Mouse (Mus musculus) stomach, embryonic 16.5 days (tissue): Measurements from ENCODE around the gene Gon4l. TPM values are rescaled to one million over a fixed set of nuclear protein-coding genes. Genes with fewer than 3 reads are reported as not detected.
"Not testable (repeated sequence)": the region's sequence is repeated elsewhere in the genome, so short reads cannot be mapped to it uniquely, and the experiment has no call there.

Experiments used
- ATAC-seq: fragments of 200-750 bp; cut with Nextera tagmentation; 2 replicates; pipeline ENCODE4 v1.8.0; 2017; ENCODE audit warnings: moderate number of reproducible peaks, moderate TSS enrichment; ENCODE audit not compliant: insufficient read depth, low FRiP score
- H3K27ac ChIP-seq: fragments of 300-500 bp; sonication (generic); 2 replicates; pipeline ENCODE4 v1.5.1; 2014; ENCODE audit warnings: low read length
- H3K27me3 ChIP-seq: fragments of 300-500 bp; sonication (generic); 2 replicates; pipeline ENCODE4 v1.6.1; 2014; ENCODE audit warnings: low read length, control low read depth, mixed read lengths; ENCODE audit not compliant: control insufficient read depth, insufficient read depth
- H3K36me3 ChIP-seq: fragments of 300-500 bp; sonication (generic); 2 replicates; pipeline ENCODE4 v1.6.1; 2014; ENCODE audit warnings: low read length; ENCODE audit not compliant: control insufficient read depth, insufficient read depth
- H3K4me1 ChIP-seq: fragments of 300-500 bp; sonication (generic); 2 replicates; pipeline ENCODE4 v1.6.1; 2014; ENCODE audit warnings: low read length, control low read depth, mixed read lengths; ENCODE audit not compliant: control insufficient read depth, insufficient read depth
- H3K4me2 ChIP-seq: fragments of 300-500 bp; sonication (generic); 2 replicates; pipeline ENCODE4 v1.6.1; 2014; ENCODE audit warnings: low read depth, low read length, mixed read lengths
- H3K4me3 ChIP-seq: fragments of 300-500 bp; sonication (generic); replicated peaks from 2 replicates; pipeline ENCODE4 v1.5.1; 2014; ENCODE audit warnings: mild to moderate bottlenecking, low read length
- H3K9ac ChIP-seq: fragments of 300-500 bp; sonication (generic); 2 replicates; pipeline ENCODE4 v1.6.1; 2014; ENCODE audit warnings: low read length
- H3K9me3 ChIP-seq: fragments of 300-500 bp; sonication (generic); replicated peaks from 2 replicates; pipeline ENCODE4 v1.6.1; 2016; ENCODE audit warnings: low read length, control low read depth; ENCODE audit not compliant: control insufficient read depth
- WGBS: fragments of 180-500 bp; shearing (Covaris S2); extraction: QIAGEN DNeasy Blood & Tissue Kit; methylation state at CpG from one replicate; pipeline ENCODE4 v1.1.7; 2014; 5-methylcytosine and 5-hydroxymethylcytosine counted together
- polyA plus RNA-seq: library from polyadenylated mRNA; unstranded; fragments of >200 nt; fragmentation: Nextera tagmentation; extraction: Ambion mirVana; gene quantifications from 2 replicates; pipeline ENCODE4 v1.2.1, GENCODE M21; 2015

The Gon4l gene
- polyA plus RNA-seq = 9.0 and 9.1 TPM in 2 replicates

- H3K27ac ChIP-seq = peak within 1 kb of the TSS; percentile 62; the same call in 1 of the 2 replicates
- H3K36me3 ChIP-seq, H3K4me1 ChIP-seq, H3K9me3 ChIP-seq, H3K27me3 ChIP-seq: not testable (repeated sequence)
- H3K4me3 ChIP-seq = peak within 1 kb of the TSS; percentile 40
- peak within 1 kb of the TSS; percentile 54 for H3K9ac ChIP-seq
- 2% methylated on average over 28 of the region's 39 CpGs for WGBS
- ATAC-seq = peak; percentile 84
- H3K4me2 ChIP-seq = peak within 1 kb of the TSS; percentile 52
Measured at GRCm38 (mm10) chr3:88834951-88835491, at the start of gene Gon4l. Gon4l (plus strand) TSS chr3:88835231.

DNA sequence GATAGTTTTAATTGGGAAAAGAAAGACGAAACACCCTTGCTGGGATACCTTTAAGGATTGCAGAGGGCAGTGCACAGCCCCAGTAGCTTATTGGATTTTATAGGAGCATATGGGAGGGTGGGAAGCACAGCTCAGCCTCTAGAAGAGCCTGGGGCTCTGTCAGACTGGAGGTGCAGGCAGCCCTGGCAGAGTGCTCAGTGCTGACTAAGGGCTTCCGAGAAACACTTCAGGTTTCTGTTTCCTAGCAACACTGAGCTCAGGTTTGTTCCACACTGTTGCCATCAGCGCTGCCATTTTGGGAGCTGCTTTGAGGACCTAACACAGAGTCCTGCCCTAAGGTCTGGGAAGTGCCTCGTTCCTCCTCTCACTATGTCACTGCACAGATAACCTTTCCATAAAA lies 48.7 kb upstream of the Gon4l start:
- H3K4me1 ChIP-seq, H3K4me3 ChIP-seq, H3K9ac ChIP-seq, H3K9me3 ChIP-seq, H3K27ac ChIP-seq, H3K4me2 ChIP-seq, H3K27me3 ChIP-seq, ATAC-seq, H3K36me3 ChIP-seq: not testable (repeated sequence)
- 94% methylated on average over 1 of the region's 4 CpGs for WGBS

DNA sequence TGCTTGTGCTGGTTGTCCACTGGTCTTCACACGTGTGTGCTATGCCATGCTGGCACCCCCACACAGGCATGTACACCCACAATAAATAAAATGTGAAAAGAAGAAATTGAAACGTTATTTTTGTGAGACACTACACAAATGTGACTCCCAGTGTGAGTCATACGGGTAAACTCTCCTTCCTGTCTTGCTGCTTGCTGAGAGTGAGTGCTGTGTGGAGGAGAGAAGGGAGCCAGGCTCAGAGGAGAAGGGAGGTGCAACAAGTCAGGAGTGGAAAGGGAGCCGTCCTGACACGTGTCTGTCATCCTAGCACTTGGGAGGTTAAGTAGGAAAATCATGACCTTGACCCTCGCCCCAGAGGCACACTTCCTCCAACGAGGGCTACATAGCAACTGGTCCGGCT lies 48.2 kb upstream of the Gon4l start:
- not testable (repeated sequence) for ATAC-seq, H3K27ac ChIP-seq, H3K36me3 ChIP-seq, H3K4me2 ChIP-seq, H3K27me3 ChIP-seq, H3K4me1 ChIP-seq, H3K4me3 ChIP-seq, H3K9ac ChIP-seq, H3K9me3 ChIP-seq
- no CpG with 5 or more reads among the region's 8 CpGs for WGBS

DNA sequence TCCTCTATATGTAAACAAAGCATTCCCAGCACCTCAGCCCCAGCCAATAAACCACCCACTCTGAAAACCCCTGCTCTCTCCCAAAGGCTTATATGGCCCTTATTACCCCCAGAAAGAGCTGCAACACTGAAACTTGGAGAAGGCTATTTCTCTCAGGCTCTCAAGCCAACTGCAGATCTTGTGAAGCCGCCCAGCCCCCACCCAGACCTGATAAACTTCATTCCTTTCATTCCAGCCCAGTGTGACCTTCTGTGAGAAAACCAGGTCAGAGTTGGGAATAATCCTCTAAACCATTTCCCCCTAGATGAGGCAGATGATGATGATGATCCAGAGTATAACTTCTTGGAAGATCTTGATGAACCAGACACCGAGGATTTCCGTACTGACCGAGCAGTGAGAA lies 47.0 kb upstream of the Gon4l start:
- H3K27ac ChIP-seq, H3K27me3 ChIP-seq, H3K4me3 ChIP-seq, H3K36me3 ChIP-seq, H3K9me3 ChIP-seq, H3K4me1 ChIP-seq, H3K4me2 ChIP-seq, H3K9ac ChIP-seq, ATAC-seq: not testable (repeated sequence)
- no CpG with 5 or more reads among the region's 4 CpGs for whole genome bisulfite sequencing

- H3K9ac ChIP-seq, H3K4me2 ChIP-seq: not testable (repeated sequence)
Measured at GRCm38 (mm10) chr3:88797507-88797906, 37.5 kb upstream of the Gon4l start.

DNA sequence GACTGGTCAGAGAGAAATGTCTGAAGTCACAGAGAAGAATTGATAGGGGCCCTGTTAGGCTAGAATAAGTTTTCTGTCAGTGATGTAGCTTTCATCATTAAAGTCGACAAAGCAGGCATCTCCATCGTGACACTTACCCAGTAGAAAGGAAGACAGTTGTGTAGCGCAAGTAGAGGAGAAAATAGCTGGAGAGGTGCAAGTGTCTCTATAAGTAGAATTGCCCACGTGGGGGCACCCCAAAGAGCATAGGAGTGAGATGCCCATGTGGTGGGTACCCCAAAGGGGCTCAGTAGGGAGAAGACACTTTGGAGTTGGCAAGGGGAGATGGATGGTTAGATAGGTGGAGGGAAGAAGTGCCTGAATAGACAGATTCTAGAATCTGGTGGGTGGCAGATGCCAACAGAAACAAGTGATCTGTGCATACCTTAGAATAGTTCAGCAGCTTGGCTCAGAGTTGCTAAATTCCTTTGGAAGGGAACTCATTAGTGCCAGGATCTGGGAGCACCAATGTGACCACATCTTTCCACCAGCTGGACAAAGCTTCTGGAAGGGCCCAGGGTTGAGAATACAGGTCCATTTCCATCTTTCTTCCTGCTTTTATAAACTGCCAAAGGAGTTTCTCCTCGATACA lies 31.0 kb upstream of the Gon4l start:
- H3K27me3 ChIP-seq = no peaks in the 10 kb centered on the region
- no peak overlapping the region for H3K9ac ChIP-seq
- no peak overlapping the region for H3K4me2 ChIP-seq
- no peak overlapping the region for H3K27ac ChIP-seq
- WGBS = 91% methylated on average over 5 of the region's 5 CpGs
- ATAC-seq = no peak
- H3K9me3 ChIP-seq = no peaks in the 10 kb centered on the region
- no peak overlapping the region for H3K4me3 ChIP-seq
- H3K36me3 ChIP-seq = 0 out of 2 replicates have a peak, but pooled peaks cover 2% of the 10 kb centered on the region
- no peaks in the 10 kb centered on the region for H3K4me1 ChIP-seq

More at GRCm38 (mm10) chr3:88797507-88797906, 37.5 kb upstream of the Gon4l start:
- not testable (repeated sequence) for ATAC-seq, H3K4me1 ChIP-seq, H3K4me3 ChIP-seq, H3K36me3 ChIP-seq, H3K9me3 ChIP-seq, H3K27me3 ChIP-seq, H3K27ac ChIP-seq
- 94% methylated on average over 6 of the region's 6 CpGs for WGBS

DNA sequence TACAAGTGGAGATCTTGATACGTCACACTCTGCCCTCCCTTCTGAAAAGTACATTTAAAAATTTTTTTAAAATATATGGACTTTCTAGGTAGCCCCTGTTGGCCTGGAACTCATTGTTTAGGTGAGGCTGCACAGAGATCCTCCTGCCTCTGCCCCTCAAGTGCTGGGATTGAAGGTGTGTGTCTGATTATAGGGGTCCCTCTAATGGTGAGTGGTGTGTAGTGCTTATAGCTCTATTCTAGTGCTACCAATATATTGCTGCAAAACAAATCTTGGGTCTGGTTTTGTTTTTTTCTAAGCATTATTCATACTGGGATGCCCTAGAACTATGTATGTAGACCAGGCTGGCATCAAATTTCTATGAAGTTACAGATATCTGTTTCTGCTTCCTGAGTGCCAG lies 9.3 kb upstream of the Gon4l start:
- no peaks in the 10 kb centered on the region for H3K9me3 ChIP-seq
- no CpG with 5 or more reads among the region's 1 CpGs for WGBS
- H3K27ac ChIP-seq = no peak overlapping the region
- ATAC-seq = no peak
- H3K4me3 ChIP-seq = no peak overlapping the region
- no peaks in the 10 kb centered on the region for H3K4me1 ChIP-seq
- H3K4me2 ChIP-seq = no peak overlapping the region
- no peaks in the 10 kb centered on the region for H3K27me3 ChIP-seq
- no peak overlapping the region for H3K9ac ChIP-seq
- no peaks in the 10 kb centered on the region for H3K36me3 ChIP-seq

- no peaks in the 10 kb centered on the region for H3K27me3 ChIP-seq
- H3K4me2 ChIP-seq = no peak overlapping the region
- H3K9me3 ChIP-seq = no peaks in the 10 kb centered on the region
- no peak overlapping the region for H3K9ac ChIP-seq
- no peak overlapping the region for H3K4me3 ChIP-seq
- WGBS = 89% methylated on average over 9 of the region's 9 CpGs
- 0 out of 2 replicates have a peak, but pooled peaks cover 2% of the 10 kb centered on the region for H3K4me1 ChIP-seq
- H3K36me3 ChIP-seq = no peaks in the 10 kb centered on the region
- no peak for ATAC-seq
- H3K27ac ChIP-seq = no peak overlapping the region
Measured at GRCm38 (mm10) chr3:88827231-88827630, 7.8 kb upstream of the Gon4l start.

DNA sequence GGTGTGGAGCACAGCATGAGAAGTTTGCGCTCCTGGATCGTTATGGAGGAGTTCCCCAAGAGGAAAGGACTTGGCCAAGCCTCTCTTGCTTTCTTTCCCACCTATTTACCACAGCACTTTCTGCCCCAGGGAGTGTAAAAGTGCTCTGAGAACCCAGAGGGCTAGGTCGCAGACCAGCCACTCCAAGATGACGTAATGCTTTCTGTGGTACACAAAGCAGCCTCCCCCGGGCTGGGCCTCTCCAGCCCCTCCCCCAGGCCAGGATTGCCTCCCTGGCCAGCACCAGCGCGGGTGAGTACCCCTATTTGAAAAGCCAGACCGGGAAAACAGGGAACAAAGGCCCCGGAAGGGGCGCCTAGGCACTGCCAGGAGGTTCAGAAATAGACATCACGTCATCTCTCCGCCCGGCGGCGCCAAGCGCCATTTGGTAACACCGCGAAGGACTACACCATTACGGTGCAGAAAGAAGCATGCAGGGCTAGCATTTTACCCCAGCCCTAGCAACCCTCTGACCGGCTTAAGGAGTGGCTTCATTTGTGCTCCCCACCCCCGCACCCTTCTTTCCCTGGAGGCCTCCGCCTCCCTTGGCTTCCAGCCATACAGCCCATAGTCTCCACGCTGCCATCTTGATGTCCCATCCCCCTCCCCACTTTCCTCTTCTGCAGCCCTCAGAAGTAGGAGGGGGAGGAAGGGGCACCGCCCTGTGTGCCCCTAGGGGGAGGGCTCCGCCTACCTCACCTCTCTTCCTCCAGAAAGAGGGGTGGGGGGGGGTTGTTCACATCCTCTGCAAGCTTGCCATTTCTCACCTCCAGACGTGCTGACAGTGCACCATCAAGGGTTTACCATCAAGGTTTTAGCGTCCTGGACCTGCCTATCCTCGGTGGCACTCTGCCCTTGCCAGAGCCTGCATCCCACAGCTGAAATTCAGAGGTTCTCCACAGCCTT lies 3.6 kb upstream of the Gon4l start:
- 8% methylated on average over 23 of the region's 28 CpGs for WGBS
- not testable (repeated sequence) for H3K27ac ChIP-seq, H3K9ac ChIP-seq, H3K4me1 ChIP-seq, H3K27me3 ChIP-seq, H3K9me3 ChIP-seq, H3K36me3 ChIP-seq
- H3K4me3 ChIP-seq = peak overlapping the region; percentile 33
- peak overlapping the region; percentile 40 for H3K4me2 ChIP-seq
- peak; percentile 78 for ATAC-seq
